Mouse (Mus musculus) CH12.LX (cell line): ENCODE measurements around the gene Pmvk. TPM values are rescaled to one million over a fixed set of nuclear protein-coding genes. Genes with fewer than 3 reads are reported as not detected.

ENCODE experiments used
- DNase-seq: peaks from one replicate; pipeline ENCODE4 v3.0.0-alpha.2; 2013; ENCODE audit errors: extremely low read depth
- H3K27ac ChIP-seq: 2 replicates; pipeline ENCODE4 v1.5.1; 2012; ENCODE audit warnings: low read depth, mild to moderate bottlenecking, control low read depth, moderate library complexity; ENCODE audit not compliant: insufficient read depth
- H3K27me3 ChIP-seq: replicated peaks from 2 replicates; pipeline ENCODE3; 2012; ENCODE audit warnings: inconsistent platforms
- H3K36me3 ChIP-seq, 2 experiments: replicated peaks in 1 of 2; 2 replicates each; pipeline versions ENCODE3 to v1.6.1; 2012; ENCODE audit warnings: inconsistent platforms in 1 of 2, low read length in 1 of 2, mild to moderate bottlenecking in 1 of 2, mixed read lengths in 1 of 2, moderate library complexity in 1 of 2; ENCODE audit not compliant: control insufficient read depth in 1 of 2, insufficient read depth in 1 of 2
- H3K4me1 ChIP-seq, 2 experiments: 2 replicates each; pipeline ENCODE4 v1.6.1; 2012; ENCODE audit warnings: inconsistent platforms in 1 of 2, moderate library complexity in 1 of 2; ENCODE audit not compliant: insufficient read depth in 2 of 2, control insufficient read depth in 1 of 2
- H3K4me2 ChIP-seq: 2 replicates; pipeline ENCODE4 v1.6.1; 2012; ENCODE audit warnings: low read depth, mild to moderate bottlenecking, control low read depth; ENCODE audit not compliant: poor library complexity, insufficient read depth, severe bottlenecking
- H3K4me3 ChIP-seq, 3 experiments: fragments of 150-350 bp in 1 of 3; sonication (generic) in 1 of 3; replicated peaks in 1 of 3; 2 replicates each; pipeline versions ENCODE3 to v1.5.1; 2011 to 2012; ENCODE audit warnings: low read depth in 2 of 3, low read length in 2 of 3, mild to moderate bottlenecking in 2 of 3, moderate library complexity in 2 of 3, control low read depth in 1 of 3, improper control_type of control experiment in 1 of 3, inconsistent platforms in 1 of 3, mixed read lengths in 1 of 3; ENCODE audit not compliant: poor library complexity in 1 of 3
- H3K79me2 ChIP-seq: replicated peaks from 2 replicates; pipeline ENCODE4 v1.6.1; 2012; ENCODE audit warnings: mild to moderate bottlenecking, moderate library complexity; ENCODE audit not compliant: control insufficient read depth, poor library complexity, insufficient read depth, severe bottlenecking; ENCODE audit errors: extremely low read depth
- H3K9ac ChIP-seq: 2 replicates; pipeline ENCODE4 v1.6.1; 2012; ENCODE audit warnings: low read depth, mild to moderate bottlenecking, control low read depth, moderate library complexity; ENCODE audit not compliant: insufficient read depth
- H3K9me3 ChIP-seq: replicated peaks from 2 replicates; pipeline ENCODE3; 2012; ENCODE audit warnings: low read length, inconsistent platforms, mixed read lengths
- BHLHE40 ChIP-seq: IDR thresholded peaks from 2 replicates; pipeline ENCODE4 v1.6.1; 2011; ENCODE audit warnings: mild to moderate bottlenecking, low read depth, low read length, improper control_type of control experiment
- CHD1 ChIP-seq: IDR thresholded peaks from 2 replicates; pipeline ENCODE4 v1.6.1; 2012; ENCODE audit warnings: low read depth, low read length, improper control_type of control experiment, inconsistent platforms
- CHD2 ChIP-seq: IDR thresholded peaks from 2 replicates; pipeline ENCODE4 v1.6.1; 2011; ENCODE audit warnings: low read length, improper control_type of control experiment
- E2F4 ChIP-seq: IDR thresholded peaks from 2 replicates; pipeline ENCODE4 v1.6.1; 2011; ENCODE audit warnings: low read depth, low read length, improper control_type of control experiment; ENCODE audit not compliant: insufficient replicate concordance
- ELF1 ChIP-seq: IDR thresholded peaks from 2 replicates; pipeline ENCODE4 v1.6.1; 2014; ENCODE audit warnings: low read depth, mild to moderate bottlenecking, inconsistent platforms, low read length, improper control_type of control experiment
- EP300 ChIP-seq: IDR thresholded peaks from 2 replicates; pipeline ENCODE4 v1.6.1; 2011; ENCODE audit warnings: low read length, improper control_type of control experiment
- GABPA ChIP-seq: IDR thresholded peaks from 2 replicates; pipeline ENCODE4 v1.6.1; 2012; ENCODE audit warnings: low read depth, low read length, improper control_type of control experiment, inconsistent platforms; ENCODE audit not compliant: insufficient replicate concordance
- HCFC1 ChIP-seq: IDR thresholded peaks from 2 replicates; pipeline ENCODE4 v1.6.1; 2012; ENCODE audit warnings: low read depth, mild to moderate bottlenecking, inconsistent platforms, low read length, improper control_type of control experiment
- IRF4 ChIP-seq: IDR thresholded peaks from 2 replicates; pipeline ENCODE4 v1.6.1; 2014; ENCODE audit warnings: low read depth, mild to moderate bottlenecking, inconsistent platforms, low read length, improper control_type of control experiment
- JUN ChIP-seq: IDR thresholded peaks from 2 replicates; pipeline ENCODE4 v1.6.1; 2011; ENCODE audit warnings: low read depth, mild to moderate bottlenecking, low read length, improper control_type of control experiment, moderate library complexity; ENCODE audit not compliant: insufficient read depth
- JUND ChIP-seq: conservative IDR thresholded peaks from 2 replicates; pipeline ENCODE4 v1.6.1; 2011; ENCODE audit warnings: low read depth, low read length, improper control_type of control experiment
- KAT2A ChIP-seq: IDR thresholded peaks from 2 replicates; pipeline ENCODE4 v1.6.1; 2012; ENCODE audit warnings: low read length, improper control_type of control experiment, inconsistent platforms; ENCODE audit not compliant: insufficient replicate concordance
- MAFK ChIP-seq: IDR thresholded peaks from 2 replicates; pipeline ENCODE4 v1.6.1; 2011; ENCODE audit warnings: low read length, improper control_type of control experiment; ENCODE audit not compliant: insufficient replicate concordance
- MAZ ChIP-seq: IDR thresholded peaks from 2 replicates; pipeline ENCODE4 v1.6.1; 2012; ENCODE audit warnings: low read depth, mild to moderate bottlenecking, inconsistent platforms, low read length, improper control_type of control experiment, moderate library complexity
- MXI1 ChIP-seq: IDR thresholded peaks from 2 replicates; pipeline ENCODE4 v1.6.1; 2011; ENCODE audit warnings: mild to moderate bottlenecking, low read depth, low read length, improper control_type of control experiment
- MYC ChIP-seq: IDR thresholded peaks from 2 replicates; pipeline ENCODE4 v1.6.1; 2011; ENCODE audit warnings: low read depth, mild to moderate bottlenecking, improper control_type of control experiment, low read length
- NELFE ChIP-seq: IDR thresholded peaks from 2 replicates; pipeline ENCODE4 v1.6.1; 2011; ENCODE audit warnings: low read depth, low read length, improper control_type of control experiment
- NRF1 ChIP-seq: IDR thresholded peaks from 2 replicates; pipeline ENCODE4 v1.6.1; 2014; ENCODE audit warnings: low read depth, mild to moderate bottlenecking, inconsistent platforms, low read length, improper control_type of control experiment, moderate library complexity
- PAX5 ChIP-seq: IDR thresholded peaks from 2 replicates; pipeline ENCODE4 v1.6.1; 2012; ENCODE audit warnings: low read length, inconsistent platforms, mixed read lengths
- POLR2AphosphoS2 ChIP-seq: IDR thresholded peaks from 2 replicates; pipeline ENCODE4 v1.6.1; 2011; ENCODE audit warnings: low read depth, low read length, improper control_type of control experiment
- RAD21 ChIP-seq: IDR thresholded peaks from 2 replicates; pipeline ENCODE4 v1.6.1; 2011; ENCODE audit warnings: low read depth, mild to moderate bottlenecking, low read length, improper control_type of control experiment, moderate library complexity
- RCOR1 ChIP-seq: conservative IDR thresholded peaks from 2 replicates; pipeline ENCODE4 v1.6.1; 2012; ENCODE audit warnings: low read depth, mild to moderate bottlenecking, inconsistent platforms, low read length, improper control_type of control experiment
- SIN3A ChIP-seq: IDR thresholded peaks from 2 replicates; pipeline ENCODE4 v1.6.1; 2012; ENCODE audit warnings: low read length, improper control_type of control experiment, inconsistent platforms
- SMC3 ChIP-seq: IDR thresholded peaks from 2 replicates; pipeline ENCODE4 v1.6.1; 2011; ENCODE audit warnings: low read depth, low read length, improper control_type of control experiment
- TCF12 ChIP-seq: IDR thresholded peaks from 2 replicates; pipeline ENCODE4 v1.6.1; 2014; ENCODE audit warnings: low read depth, mild to moderate bottlenecking, inconsistent platforms, low read length, improper control_type of control experiment
- USF1 ChIP-seq: IDR thresholded peaks from 2 replicates; pipeline ENCODE4 v1.6.1; 2014; ENCODE audit warnings: low read depth, mild to moderate bottlenecking, inconsistent platforms, low read length, improper control_type of control experiment
- USF2 ChIP-seq: conservative IDR thresholded peaks from 2 replicates; pipeline ENCODE4 v1.6.1; 2011; ENCODE audit warnings: low read depth, low read length, improper control_type of control experiment
- ZC3H11A ChIP-seq: IDR thresholded peaks from 2 replicates; pipeline ENCODE4 v1.6.1; 2012; ENCODE audit warnings: low read depth, mild to moderate bottlenecking, inconsistent platforms, low read length, improper control_type of control experiment
- ZMIZ1 ChIP-seq: IDR thresholded peaks from 2 replicates; pipeline ENCODE4 v1.6.1; 2012; ENCODE audit warnings: low read depth, mild to moderate bottlenecking, inconsistent platforms, low read length, improper control_type of control experiment
- ZNF384 ChIP-seq: IDR thresholded peaks from 2 replicates; pipeline ENCODE4 v1.6.1; 2012; ENCODE audit warnings: low read depth, low read length, improper control_type of control experiment, inconsistent platforms
- dilution Hi-C: fragments of 300-500 bp; cut with MboI; formaldehyde crosslinking; loops from 2 replicates; pipeline ENCODE4 v1.14.3; 2020; ENCODE audit warnings: low sequenced_read_pairs; ENCODE audit not compliant: extremely low pct_unique_long_range_greater_than_20kb, extremely low pct_ligation_motif_present
- in situ Hi-C: fragments of 300-500 bp; cut with MboI; formaldehyde crosslinking; loops from 3 replicates; pipeline ENCODE4 v1.14.3; 2019; ENCODE audit warnings: low sequenced_read_pairs, low pct_ligation_motif_present, low pct_unique_long_range_greater_than_20kb, mixed read lengths
- polyA plus RNA-seq: library from polyadenylated mRNA; unstranded; fragments of >175 nt; gene quantifications from 2 replicates; pipeline ENCODE4 v1.2.1, GENCODE M21; 2012; ENCODE audit warnings: low read depth; ENCODE audit not compliant: insufficient read length
- total RNA-seq, 2 experiments: library from RNA; depleted of rRNA; stranded (reverse); fragments of 300-350 nt in 1 of 2; fragments of >200 nt in 1 of 2; gene quantifications; 2 replicates each; pipeline ENCODE4 v1.2.3; 2012 to 2014

Pmvk gene
- total and polyA plus RNA-seq, 3 experiments, result 42.0 to 69.3 (median 50.5) TPM

DNA sequence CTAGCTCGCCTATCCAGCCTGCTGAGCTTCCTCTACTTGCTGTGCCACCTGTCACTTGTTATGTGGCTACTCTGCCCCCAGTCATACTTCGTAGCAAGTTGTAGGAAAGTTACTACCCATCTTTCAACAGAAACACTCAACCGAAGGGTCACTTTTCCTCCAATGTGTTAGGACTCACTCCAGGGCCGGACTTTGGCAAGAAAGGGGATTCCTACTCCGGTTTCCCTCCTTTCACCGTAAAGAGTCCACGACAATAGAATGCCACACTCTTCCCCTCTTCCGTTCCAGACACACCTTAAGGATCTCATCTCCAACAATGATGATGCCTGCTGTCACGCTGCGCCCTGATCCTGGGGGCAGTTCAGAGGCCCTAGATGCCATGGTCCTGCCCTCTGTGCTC, 43.5 kb upstream of the Pmvk start:
- TF ChIP-seq MAZ (no peak), CHD1 (no peak), SMC3 (no peak), USF2 (no peak)
- H3K4me3 ChIP-seq, result peak overlapping the region; percentile 61 to 96 (median 64)
- no peak for DNase-seq
- H3K4me1 ChIP-seq, result peaks cover 3 to 51% of the 10 kb centered on the region in 2 experiments
- H3K36me3 ChIP-seq, result peaks cover 43 to 60% of the 10 kb centered on the region in 2 experiments
- no peak overlapping the region for H3K27ac ChIP-seq
- peak overlapping the region; percentile 25 for H3K4me2 ChIP-seq
- dilution Hi-C loops, result no loop called here
- peaks cover 7% of the 10 kb centered on the region for H3K9me3 ChIP-seq
- peak overlapping the region; percentile 64 for H3K9ac ChIP-seq
- in situ Hi-C loops, result no loop called here
- H3K27me3 ChIP-seq, result no peaks in the 10 kb centered on the region
- peaks cover 9% of the 10 kb centered on the region for H3K79me2 ChIP-seq

DNA sequence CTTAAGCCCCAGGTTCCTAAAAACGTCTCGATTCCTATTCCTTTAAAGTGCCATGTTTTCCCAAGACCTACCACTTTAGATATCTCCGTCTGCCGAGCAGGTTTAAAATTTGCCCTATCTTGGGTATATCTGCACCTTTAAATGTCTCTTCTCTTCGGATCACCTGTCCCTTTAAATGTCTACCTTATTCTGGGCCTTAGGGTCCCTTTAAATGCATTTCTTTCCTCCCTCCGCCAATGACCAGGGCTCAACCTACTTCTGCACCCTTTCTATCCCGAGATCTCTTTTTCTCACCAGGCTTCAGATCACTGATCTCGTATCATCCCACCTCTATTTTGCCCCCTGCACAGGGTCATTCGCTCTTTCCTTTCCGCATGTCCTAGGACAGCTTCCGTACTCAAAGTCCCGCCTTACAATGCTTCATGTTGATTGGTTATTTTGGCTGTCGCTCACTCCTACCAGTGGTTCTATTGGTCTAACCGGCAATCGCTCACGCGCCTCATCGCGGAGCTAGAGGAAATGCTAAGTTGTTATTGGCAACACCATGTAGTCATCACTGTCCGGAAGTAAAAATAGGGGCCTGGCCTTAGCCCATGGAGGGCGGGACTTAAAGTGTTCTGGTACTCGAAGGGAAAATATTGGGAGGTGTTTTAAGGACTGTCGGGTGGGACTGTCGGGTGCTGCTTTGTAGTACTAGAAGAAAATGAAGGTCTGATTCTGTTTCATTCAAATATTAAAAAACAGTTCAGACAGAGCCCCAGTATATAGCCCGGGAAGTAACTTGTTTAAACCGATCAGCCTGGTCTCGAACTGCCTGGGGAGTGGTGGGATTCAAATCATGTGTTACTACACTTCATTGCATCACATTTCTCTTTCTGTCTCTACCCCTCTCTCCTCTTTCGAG, 42.6 kb upstream of the Pmvk start, which contains the start of gene Flad1:
TSS of gene Flad1 (minus strand) at position 381 of the 904 bp plus-strand sequence.
- H3K27ac ChIP-seq, result peak within 1 kb of the TSS; percentile 64; the same call in 1 of the 2 replicates
- dilution Hi-C loops, result no loop called here
- TF ChIP-seq MAFK (no peak), MXI1 (peak; percentile 91), MYC (no peak; the same call in 1 of the 2 replicates), ELF1 (peak; percentile 98), PAX5 (no peak), HCFC1 (peak; percentile 87), ZMIZ1 (no peak; the same call in 1 of the 2 replicates), USF2 (no peak), ZNF384 (no peak), ZC3H11A (no peak), NRF1 (peak; percentile 66), RAD21 (no peak), IRF4 (peak; percentile 29; the same call in 1 of the 2 replicates), RCOR1 (no peak; the same call in 1 of the 2 replicates), TCF12 (peak; percentile 52), MAZ (peak; percentile 27; the same call in 1 of the 2 replicates), NELFE (peak; percentile 63), E2F4 (no peak), SMC3 (no peak), JUND (no peak), CHD1 (no peak), POLR2AphosphoS2 (peak; percentile 94), CHD2 (peak; percentile 99), GABPA (no peak; the same call in 1 of the 2 replicates), BHLHE40 (no peak), USF1 (no peak), KAT2A (peak; percentile 93), EP300 (no peak), SIN3A (peak; percentile 98), JUN (no peak)

More for the DNA sequence above, 42.6 kb upstream of the Pmvk start, which contains the start of gene Flad1:
- peak within 1 kb of the TSS; percentile 61 to 96 (median 64) for H3K4me3 ChIP-seq
- in situ Hi-C loops, result no loop called here
- H3K4me1 ChIP-seq, result peaks cover 8 to 54% of the 10 kb centered on the region in 2 experiments
- H3K9me3 ChIP-seq, result peaks cover 8% of the 10 kb centered on the region
- peak within 1 kb of the TSS; percentile 69 for H3K9ac ChIP-seq
- DNase-seq, result peak; percentile 100
- H3K4me2 ChIP-seq, result peak within 1 kb of the TSS; percentile 58
- H3K79me2 ChIP-seq, result peaks cover 17% of the 10 kb centered on the region
- H3K27me3 ChIP-seq, result no peaks in the 10 kb centered on the region
- peaks cover 48 to 64% of the 10 kb centered on the region in 2 experiments for H3K36me3 ChIP-seq
